ENCODE assay signal across 8 mouse cellular contexts in genomic region chr1:106883812-106884211, GRCm38 (mm10). TPM values are rescaled to one million over a fixed set of nuclear protein-coding genes. Genes with fewer than 3 reads are reported as not detected.
DNase-seq lines count a peak whose midpoint lies in the region.

No protein-coding gene starts in this region.

- peak; percentile 8 to 30 for DNase-seq in heart, postnatal 10 days
- no peak for DNase-seq in heart, postnatal 36 days
- peak; percentile 49 for DNase-seq in thymus, postnatal 14 days
- DNase-seq in thymus, adult 18-20 months = no peak
- peak; percentile 40 for DNase-seq in induced T-regulatory cell, adult 2 months (ENCODE audit: low read depth)
- no peak for DNase-seq in right cerebral cortex, postnatal 4 days
- no peak for DNase-seq in lung, adult 18-20 months
- DNase-seq in right cerebral cortex, postnatal 25 days = no peak

- intact Hi-C loops in heart, postnatal 10 days (cut with DNase I) = loop anchor here (5.0 kb wide), 2 partner anchors 167 to 457 kb away; no protein-coding TSS in a partner anchor
- intact Hi-C loops in heart, postnatal 36 days (cut with DNase I) = loop anchor here (5.0 to 10.0 kb wide), 2 partner anchors 139 to 457 kb away; no protein-coding TSS in a partner anchor

RNA-seq across cellular contexts. Expression of gene Serpinb5, which starts 22.8 kb away (rescaled TPM):
- not detected for total RNA-seq in heart, postnatal 10 days (2021)
- not detected for total RNA-seq in heart, postnatal 36 days (2021)

RNA-seq across cellular contexts. Expression of gene Serpinb12, which starts 50.4 kb away (rescaled TPM):
- total RNA-seq in heart, postnatal 10 days (2021) = not detected
- total RNA-seq in heart, postnatal 36 days (2021) = not detected

Comparison
In these comparisons a context has a peak if more than half of its experiments do, and no peak if none do; other contexts are left out.
1. DNase-seq: peak in heart, postnatal 10 days (2 of 2), thymus, postnatal 14 days (single experiment) and induced T-regulatory cell, adult 2 months (single experiment); none in heart, postnatal 36 days (0 of 2), thymus, adult 18-20 months (0 of 2), right cerebral cortex, postnatal 4 days (single experiment), lung, adult 18-20 months (0 of 2) and right cerebral cortex, postnatal 25 days (single experiment).